Mouse (Mus musculus) yolk sac, embryonic 10.5 days (tissue): ENCODE measurements around the gene Sctr.

ENCODE experiments used
- DNase-seq: peaks from one replicate; pipeline ENCODE4 v3.0.0-alpha.2; 2017; ENCODE audit warnings: low spot score

Sctr gene

DNA sequence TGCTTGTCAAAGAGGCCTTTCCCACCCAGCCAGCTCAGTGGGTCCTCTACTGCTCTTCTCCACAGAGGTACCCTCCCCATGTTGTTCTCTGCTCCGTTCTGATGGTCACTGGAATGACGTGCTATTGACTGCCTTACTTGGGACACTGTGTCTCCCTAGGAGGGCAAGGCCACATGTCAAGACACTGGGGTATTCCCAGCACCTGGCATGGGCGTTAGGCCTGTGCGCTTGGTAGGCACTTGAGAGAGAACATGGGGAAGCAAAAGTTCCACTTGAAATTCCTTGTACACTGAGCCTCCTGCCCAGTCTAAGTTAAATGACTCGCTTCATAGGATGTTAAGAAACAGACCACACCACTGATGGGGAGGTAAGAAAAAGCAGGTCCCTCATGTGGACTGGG lies 62.4 kb downstream of the Sctr start:
- no peak for DNase-seq

DNA sequence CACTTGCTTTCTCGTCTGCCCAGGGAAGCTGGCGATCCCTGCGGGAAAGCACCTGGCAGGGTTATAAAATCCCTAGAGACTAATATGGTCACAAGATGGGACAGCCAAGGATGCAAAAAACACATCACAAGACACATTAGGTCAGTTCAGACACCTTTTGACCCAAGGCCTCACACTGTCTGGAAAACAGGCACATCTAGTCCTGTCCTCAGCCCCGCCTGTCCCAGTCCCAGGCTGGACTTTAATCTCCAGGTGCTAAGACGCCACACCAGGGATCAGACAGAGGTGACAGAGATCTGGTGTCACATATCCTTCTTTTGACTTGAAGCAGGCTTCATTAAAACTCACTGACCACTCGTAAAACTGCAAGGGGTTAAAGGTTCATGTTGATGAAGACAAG lies 63.5 kb downstream of the Sctr start:
- DNase-seq: peak; percentile 84

DNA sequence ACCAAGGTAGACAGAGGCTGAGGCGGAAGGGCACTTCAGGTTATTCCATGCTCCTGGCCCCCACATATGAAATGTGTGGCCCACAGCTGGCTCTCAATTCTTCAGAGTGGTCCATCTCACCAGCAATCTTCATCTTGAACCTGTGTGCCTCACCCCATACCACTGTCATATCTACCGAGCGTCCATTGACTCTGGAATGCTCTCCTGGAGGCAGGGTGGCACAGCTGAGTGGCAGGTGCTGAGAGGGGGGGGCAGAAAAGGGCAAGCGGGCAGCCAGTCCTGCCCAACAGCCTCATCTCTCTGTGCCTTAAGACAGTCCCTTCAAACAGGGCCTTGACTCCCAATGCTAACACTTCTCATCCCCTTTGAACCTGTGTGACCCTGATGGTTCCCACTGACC lies 64.4 kb downstream of the Sctr start:
- DNase-seq: no peak

DNA sequence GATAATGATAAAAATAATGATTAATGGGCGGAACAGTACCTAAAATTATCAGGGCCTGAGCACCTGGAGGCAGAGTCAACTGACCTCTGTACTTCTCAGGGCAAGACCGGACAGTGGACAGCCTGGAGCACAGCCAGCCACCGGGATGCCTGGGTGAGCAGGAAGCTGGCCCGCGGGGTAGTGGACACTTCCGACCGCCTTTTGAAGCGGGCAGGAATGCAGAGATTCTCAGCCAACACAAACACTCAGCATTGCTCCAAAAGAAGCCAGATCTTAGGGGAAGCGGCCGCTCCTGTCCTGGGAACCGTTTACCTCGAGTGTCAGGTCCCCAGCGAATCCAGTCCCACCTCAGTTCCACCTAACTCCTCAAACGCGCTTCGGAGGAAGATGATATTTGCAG lies 66.2 kb downstream of the Sctr start:
- peak; percentile 66 for DNase-seq

DNA sequence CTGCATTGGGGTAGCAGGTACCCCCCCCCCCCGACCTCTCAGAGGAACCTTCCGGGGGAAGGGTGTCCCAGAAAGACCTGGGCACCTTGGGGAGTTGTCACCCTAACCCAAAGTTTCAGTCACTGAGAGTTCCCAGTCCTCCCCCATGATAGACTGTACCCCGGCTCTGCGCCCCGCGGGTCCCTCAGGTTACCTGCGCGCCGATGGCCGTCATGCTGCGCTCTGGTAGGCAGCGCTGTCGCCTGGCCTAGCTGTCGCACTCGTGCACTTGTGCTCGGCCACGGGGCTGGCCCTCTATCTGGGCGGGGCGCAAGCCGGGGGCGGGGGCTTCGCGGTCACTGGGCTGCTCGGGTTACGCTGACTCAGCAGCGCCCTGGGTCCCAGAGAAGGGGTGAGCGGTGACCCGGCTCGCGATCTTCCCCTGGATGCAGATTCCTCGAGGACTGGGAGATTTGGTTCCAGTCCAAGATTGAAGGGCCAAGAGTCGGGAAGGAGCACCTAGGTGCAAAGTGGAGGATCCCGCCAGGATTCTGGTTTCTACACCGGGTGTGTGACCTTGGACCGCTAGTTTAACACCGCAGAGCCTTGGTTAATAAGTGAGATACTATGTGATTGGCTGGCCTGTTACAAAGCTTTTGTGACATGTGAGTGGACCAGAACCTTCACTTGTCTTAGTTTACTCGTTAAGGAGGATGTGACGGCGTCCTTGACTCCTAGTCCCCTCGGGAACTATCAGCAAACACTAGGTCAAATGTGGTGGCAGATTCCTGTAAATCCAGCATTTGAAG lies 67.0 kb downstream of the Sctr start, which contains the start of gene Tmem37:
TSS of gene Tmem37 (minus strand) at position 556 of the 788 bp plus-strand sequence.
- peak; percentile 94 for DNase-seq

DNA sequence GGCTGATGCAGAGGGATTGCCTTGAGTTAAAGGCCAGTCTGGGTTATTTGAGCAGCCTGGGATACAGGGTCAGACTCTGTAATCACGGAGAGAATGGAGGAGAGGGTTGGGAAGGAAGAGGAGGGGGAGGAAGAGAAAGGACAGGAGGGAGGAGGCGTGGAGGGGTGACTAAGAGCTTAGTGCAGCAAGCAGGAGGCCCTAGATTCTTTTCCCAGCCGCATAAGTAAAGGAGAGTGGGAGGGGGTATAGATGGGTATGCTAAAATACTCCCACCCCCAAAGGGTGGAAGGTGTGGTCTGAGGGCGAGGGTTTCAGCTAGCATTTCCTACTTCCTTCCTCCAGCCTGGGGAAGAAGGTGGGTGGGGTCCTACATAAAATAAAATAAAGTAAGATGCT lies 67.6 kb downstream of the Sctr start:
- no peak for DNase-seq

DNA sequence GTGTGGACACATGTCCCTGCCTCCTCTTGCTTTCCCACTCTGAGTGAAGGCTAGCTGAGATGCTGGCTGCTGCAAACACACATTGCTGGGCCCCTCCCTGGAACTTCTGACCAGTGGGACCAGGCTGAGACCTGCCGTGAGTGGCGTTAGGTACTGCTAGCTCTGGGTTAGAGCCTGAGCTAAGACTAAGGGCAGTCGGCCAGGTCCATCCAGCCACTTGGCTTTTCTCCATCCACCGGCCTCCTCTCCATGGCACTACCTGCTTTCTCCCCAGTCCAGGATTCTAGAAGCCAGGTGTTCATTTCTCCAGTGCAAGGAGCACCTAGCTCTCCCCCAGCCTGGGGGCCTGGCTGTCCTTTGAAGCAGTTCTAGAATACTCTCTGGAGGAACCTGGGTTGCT lies 68.2 kb downstream of the Sctr start:
- DNase-seq: no peak

DNA sequence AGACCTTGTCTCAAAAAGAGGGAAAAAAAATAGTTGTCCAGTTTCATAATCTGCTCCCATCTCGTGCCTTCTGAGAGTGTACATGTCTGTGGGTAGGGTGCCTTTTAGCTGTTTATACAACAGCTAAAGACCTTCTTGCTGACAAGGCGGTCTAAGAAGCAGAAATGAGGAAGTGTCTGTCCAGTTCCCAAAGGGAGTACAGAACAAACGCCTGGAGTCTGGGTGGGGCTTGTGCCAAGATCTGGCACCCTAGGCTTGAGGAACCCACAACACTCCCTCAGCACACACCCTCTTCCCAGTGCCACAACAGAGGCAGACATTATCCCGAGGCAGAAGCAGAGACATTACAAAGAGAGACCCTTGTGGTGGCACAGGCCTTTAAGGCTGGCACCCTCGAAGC lies 68.8 kb downstream of the Sctr start:
- DNase-seq: no peak

DNA sequence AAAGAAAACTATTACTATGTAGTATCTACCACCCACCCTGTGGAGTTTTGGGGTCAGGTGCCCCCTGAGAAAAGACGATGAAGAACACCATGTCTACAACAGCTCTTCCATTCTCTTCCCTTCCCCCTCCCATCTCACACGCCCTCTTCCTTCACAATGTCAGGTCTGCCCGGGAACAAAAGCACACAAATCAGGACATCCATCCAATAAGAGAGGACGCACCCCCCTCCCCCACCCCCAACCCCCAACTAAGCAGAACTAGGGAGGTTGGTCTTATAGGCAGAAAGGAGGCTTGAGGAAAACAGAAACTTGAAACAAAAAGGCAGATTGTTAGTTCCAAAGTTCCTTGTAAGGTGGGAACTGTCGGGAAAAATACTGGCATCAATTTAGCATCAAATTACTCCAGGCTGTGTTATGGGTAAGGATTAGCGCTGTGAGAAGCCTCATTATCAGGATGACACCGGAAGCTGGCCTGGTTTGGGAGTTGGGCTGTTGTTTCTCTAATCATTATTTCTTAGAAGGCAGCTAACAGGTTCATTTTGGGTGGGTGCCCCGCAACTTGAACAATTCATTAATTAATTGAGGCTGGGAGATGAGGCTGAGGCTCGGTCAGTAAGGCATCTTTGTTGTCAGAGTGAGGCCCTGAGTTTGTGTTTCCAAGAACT lies 71.2 kb downstream of the Sctr start:
- DNase-seq: no peak

DNA sequence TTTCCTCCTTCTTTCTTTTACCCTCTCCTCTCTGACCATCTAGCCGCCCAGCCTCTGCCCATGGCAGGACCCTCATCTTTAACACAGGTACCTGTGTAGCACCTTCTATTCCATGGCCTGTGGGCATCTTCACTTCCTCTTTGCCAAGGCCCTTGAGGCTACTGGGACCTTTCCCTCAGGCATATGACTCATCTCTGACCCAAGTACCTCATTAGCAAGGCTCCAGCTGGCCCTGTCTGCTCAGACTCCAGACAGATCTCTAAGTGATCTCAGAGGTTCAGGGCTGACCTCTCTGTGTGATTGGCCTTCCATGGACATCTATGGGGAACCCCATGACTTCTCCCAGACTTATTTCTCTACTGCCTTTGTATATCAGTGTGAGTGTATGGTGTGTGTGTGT lies 73.9 kb downstream of the Sctr start:
- no peak for DNase-seq

DNA sequence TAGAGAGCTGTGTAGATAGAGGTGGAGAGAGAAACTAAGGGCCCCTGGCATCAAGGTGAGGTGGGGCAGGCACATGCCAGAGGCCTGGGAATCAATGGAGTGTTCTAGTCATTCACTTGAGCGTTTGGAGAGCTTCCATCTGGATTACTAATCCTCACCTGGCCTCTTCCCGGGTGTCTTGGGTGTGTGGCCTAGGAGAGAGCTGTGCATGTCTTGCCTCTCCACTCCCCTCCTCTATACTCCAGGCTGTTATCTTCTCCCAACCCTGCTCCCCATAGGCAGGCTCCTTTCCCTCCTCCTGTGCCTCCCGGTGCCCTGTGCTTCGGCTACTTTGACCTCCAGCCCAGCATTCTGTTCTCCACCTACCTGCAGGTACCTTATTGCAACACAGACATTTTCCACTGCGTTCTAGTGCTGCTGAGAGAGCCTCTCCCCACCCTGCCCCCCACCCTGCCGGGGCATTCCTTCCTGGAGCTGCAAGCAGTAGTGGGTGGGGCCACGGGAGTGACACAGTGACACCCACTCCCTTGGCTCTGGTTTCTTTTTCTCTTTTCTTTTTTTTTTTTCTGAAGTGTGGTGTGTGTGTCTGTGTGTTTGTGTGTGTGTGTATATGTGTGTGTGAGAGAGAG lies 76.4 kb downstream of the Sctr start:
- peak; percentile 91 for DNase-seq

DNA sequence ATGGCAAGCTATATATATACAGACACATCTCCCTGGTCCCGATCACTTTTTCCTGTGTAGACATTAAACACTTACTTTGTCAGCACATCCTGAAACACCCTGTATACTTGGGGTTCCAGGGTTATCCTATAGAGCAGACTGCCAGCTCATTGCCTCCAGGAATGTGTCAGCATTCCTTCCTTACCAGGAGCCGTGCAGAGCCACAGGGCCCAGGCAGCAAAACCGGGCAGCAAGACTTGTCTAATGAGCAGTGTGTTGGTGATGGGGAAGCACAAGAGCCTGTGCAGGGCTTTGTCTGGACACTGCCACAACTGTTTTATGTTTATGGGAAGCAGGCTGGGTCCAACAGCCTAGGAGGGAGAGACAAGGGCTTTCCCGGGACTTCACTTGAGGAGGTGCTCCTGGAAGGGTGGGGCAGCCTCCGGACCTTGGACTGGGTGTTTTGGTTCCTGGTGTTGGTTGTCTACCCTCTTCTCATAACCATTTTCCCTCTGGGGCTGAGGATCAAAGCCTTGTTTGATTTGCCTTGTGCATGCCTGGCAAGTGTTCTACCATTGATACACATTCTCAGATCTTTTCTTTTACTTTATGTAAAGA lies 77.3 kb downstream of the Sctr start:
- peak; percentile 61 for DNase-seq

DNA sequence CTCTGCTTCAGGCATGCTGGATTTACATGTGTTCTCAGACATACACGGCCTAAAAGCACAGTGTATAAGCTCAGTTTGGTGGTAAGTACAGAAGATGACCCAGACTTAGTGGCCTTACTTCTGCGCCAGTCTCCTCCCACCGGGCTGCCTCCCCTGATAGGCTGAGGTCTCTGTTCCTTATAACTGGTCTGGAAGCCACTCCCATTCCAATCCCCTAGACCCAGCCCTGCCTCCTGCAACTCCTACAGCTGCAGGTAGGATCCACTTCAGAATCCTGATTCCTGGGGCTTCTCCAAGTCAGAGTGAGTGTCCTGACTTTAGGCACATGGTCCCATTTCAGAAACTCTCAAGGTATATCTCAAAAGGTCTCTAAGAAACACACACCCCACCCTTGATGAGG lies 79.0 kb downstream of the Sctr start:
- DNase-seq: no peak

DNA sequence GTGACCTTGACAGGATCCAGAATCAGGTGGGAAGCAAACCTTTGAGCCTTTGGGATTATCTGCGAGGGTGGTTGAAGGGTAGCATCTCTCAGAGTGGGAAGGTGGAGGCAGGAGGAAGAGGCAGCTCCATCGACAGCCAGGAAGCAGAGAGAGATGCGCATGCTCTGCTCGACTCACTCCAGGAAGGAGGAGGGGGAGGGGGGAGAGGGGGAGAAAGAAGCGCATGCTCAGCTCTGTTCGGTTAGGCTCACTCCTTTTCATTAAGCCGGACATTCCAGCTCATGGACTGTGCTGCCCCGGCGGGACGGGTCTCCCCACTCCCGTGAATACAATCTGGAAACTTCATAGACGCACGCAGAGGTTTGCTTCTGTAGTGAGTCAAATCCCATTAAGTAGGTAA lies 80.0 kb downstream of the Sctr start:
- no peak for DNase-seq

DNA sequence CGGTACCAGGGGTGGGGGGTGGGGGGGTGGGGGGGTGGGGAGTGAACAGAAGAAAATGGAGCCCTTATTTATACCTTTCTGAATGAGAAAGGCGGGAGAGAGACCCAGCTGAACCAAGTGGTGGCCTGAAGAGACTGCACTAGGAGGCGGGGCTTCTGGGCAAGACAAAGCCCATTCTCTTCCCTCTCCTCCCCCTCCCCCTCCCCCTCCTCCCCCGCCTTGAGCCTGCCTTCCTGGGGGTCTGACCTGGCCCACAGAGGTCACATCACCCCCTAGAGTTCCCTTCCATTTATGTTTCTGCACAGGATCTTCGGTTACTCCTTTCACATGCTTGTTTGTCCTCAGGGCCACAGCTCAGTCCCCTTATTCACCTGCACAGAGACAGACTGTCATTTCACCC lies 82.5 kb downstream of the Sctr start:
- no peak for DNase-seq

DNA sequence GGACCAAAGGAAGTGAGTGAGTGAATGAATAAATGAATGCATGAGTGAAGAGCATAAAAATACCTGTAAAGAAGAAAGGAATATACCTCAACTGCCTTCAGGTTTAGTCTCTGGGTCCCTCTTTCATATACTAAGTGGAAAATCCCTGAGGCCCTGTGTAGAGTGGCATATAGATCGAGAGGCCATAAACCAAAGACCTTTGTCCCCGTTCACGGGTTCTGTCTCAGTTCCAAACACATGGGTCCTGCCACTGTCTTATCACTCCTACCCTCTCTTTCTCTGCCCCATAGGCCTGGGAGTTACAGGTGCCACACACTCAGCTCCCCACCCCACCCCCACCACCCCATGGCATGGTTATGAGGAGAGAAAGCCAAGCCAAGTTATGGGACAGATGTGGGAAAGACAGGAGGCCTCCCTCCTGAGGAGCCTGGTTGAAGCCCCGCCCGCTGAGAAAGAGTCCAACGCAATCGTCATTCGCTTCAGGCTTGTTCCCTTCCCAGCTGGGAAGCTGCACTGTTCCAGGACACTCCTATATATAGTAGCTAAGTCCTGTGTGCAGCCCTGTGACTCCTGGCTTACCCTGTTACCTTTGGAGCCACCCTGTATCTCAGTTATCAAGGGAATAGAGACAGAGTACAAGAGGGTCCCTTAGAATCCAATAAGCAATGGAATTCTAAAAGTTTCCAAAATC lies 84.3 kb downstream of the Sctr start:
- DNase-seq: peak; percentile 40

DNA sequence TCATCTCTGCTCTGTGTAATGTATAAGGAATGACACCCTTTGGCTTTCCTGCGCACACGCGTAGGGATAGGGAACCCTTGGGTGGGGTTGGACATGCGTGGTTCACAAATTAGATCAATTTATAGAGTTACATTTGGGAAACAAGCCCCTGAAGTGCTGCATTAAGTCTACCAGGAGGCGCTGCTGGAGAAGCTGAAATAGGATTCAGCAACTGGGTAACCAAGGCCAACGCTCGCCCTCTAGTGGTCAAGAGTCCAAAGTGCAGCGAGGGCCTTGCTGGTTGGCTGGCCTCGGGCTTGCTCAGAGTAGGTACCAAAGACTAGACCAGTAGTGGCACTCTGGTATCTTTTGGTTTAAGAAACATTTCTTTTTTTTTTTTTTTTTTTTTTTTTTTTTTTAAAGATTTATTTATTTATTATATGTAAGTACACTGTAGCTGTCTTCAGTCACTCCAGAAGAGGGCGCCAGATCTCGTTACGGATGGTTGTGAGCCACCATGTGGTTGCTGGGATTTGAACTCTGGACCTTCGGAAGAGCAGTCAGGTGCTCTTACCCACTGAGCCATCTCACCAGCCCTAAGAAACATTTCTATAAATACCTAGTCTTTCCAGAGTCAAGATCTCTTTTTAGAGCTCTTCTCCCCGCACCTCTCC lies 86.9 kb downstream of the Sctr start:
- peak; percentile 82 for DNase-seq

DNA sequence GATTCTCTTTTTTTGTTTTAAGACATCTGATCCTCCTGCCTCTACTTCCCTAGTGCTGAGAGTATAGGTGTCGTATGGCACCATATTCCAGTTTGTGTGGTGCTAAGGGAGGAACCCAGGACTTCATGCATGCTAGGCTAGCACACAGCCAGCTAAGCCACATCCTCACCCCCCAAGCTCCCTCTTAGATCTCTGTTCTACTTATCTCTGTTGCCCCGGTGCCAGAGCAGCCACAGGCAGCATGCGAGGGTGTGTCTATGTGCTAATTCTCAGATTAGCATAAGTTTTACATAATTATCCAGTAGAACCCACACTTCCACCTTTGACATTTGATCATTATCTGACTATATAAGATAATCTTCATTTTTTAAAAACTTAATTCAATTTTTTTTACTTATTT lies 88.2 kb downstream of the Sctr start:
- DNase-seq: no peak

DNA sequence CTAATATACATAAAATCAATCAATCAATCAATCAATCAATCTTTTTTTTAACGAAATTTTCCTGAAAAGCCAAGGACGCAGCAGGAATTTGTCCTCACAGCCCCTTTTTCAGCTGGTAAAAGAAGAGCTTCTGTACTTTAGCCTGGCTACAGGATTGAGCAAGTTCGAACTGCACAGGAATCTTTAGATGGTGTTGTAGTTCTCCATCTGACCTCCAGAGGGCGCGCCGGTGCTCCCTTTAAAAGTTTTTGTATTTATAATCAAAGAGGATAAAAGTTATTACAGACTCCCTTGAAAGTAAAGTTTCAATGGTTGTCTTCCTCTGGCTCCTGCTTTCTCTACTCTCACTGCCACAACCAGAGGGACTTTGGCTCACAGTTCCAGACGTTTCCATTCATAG lies 91.6 kb downstream of the Sctr start:
- DNase-seq: peak; percentile 42

DNA sequence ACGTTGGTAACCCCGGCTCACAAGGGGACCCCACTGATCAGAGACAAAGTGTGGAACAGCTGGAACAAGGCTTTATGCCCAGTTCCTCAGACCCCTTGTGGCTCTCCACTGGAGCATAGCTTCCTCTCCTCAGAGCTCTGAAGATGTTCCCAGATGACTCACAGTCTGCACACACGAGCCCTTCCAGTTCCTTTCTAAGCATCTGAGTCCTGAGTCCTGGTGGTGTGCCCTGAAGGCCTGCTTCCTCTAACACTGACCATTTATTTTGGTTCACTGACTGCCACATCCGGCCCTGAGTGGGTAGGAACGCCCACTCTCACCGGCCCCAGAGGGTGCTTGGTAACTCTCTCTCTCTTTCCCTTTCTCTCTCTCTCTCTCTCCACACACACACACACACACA lies 92.8 kb downstream of the Sctr start:
- DNase-seq: no peak

DNA sequence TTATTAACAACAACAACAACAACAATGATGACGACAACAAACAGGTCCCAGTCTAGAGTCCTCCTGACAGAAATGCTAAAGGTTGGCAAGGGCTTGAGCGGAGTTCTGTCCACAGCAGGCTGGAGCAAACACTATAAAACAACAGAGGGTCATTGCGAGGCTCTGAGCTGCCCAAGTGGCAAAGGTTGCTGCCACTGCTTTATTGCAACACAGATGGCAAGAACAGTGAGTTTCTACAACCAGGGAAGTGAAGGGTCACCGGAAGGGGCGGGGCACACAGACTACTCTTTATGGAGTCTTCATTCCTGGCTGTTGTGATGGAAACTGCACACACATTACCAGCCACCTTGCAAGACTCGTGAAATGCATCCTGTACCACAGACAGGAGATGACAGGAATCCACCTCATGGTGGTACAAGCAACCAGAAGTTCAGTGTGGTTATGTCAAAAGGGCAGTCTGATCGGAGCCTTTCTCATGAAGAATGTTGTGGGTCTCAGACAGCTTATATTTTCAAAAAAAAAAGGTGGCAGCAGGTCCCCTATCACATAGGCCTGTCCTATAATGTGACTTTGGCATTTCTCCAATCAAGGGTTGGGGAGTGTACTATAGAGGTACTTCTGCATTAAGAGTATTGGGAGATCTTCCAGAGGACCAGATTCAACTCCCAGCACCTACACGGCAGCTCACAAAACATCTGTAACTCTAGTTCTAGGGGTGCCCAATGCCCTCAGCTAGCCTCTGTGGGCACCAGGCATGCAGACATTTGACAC lies 93.9 kb downstream of the Sctr start:
- no peak for DNase-seq
